Mouse (Mus musculus) midbrain, embryonic 12.5 days (tissue): ENCODE measurements at regions not wholly inside any gene's neighbourhood (a gene's known extent, or its start where the extent isn't known, plus 50 kb on each side); places are given as distances from the start of the nearest gene placed in this dataset.

Experiments
- ATAC-seq: fragments of 200-750 bp; cut with Nextera tagmentation; 2 replicates; pipeline ENCODE4 v1.8.0; 2017; ENCODE audit warnings: low read depth, moderate TSS enrichment, moderate library complexity; ENCODE audit not compliant: low FRiP score
- H3K27ac ChIP-seq: fragments of 300-500 bp; sonication (generic); replicated peaks from 2 replicates; pipeline ENCODE4 v1.5.1; 2016; ENCODE audit warnings: mild to moderate bottlenecking
- H3K27me3 ChIP-seq: fragments of 300-500 bp; sonication (generic); 2 replicates; pipeline ENCODE4 v1.6.1; 2016; ENCODE audit warnings: mild to moderate bottlenecking
- H3K36me3 ChIP-seq: fragments of 300-500 bp; sonication (generic); 2 replicates; pipeline ENCODE4 v1.6.1; 2016
- H3K4me1 ChIP-seq: fragments of 300-500 bp; sonication (generic); 2 replicates; pipeline ENCODE4 v1.6.1; 2016
- H3K4me2 ChIP-seq: fragments of 300-500 bp; sonication (generic); replicated peaks from 2 replicates; pipeline ENCODE4 v1.6.1; 2016; ENCODE audit warnings: mild to moderate bottlenecking, moderate library complexity
- H3K4me3 ChIP-seq: fragments of 300-500 bp; sonication (generic); 2 replicates; pipeline ENCODE4 v1.5.1; 2016; ENCODE audit warnings: mild to moderate bottlenecking
- H3K9ac ChIP-seq: fragments of 300-500 bp; sonication (generic); replicated peaks from 2 replicates; pipeline ENCODE4 v1.6.1; 2016; ENCODE audit warnings: mild to moderate bottlenecking, moderate library complexity
- H3K9me3 ChIP-seq: fragments of 300-500 bp; sonication (generic); 2 replicates; pipeline ENCODE4 v1.6.1; 2016; ENCODE audit warnings: mild to moderate bottlenecking
- WGBS: fragments of 180-500 bp; shearing (Covaris S2); methylation state at CpG from one replicate; pipeline ENCODE4 v1.1.7; 2016; 5-methylcytosine and 5-hydroxymethylcytosine counted together

GRCm38 (mm10) chr1:165050176-165050575 is 110.4 kb downstream of the Tbx19 start:
- H3K27ac ChIP-seq: no peak overlapping the region
- H3K4me2 ChIP-seq: no peak overlapping the region
- H3K4me3 ChIP-seq: no peak overlapping the region
- peaks cover 6% of the 10 kb centered on the region; the same call in 1 of the 2 replicates for H3K4me1 ChIP-seq
- no peaks in the 10 kb centered on the region for H3K27me3 ChIP-seq
- WGBS: 83% methylated on average over 4 of the region's 4 CpGs
- H3K36me3 ChIP-seq: no peaks in the 10 kb centered on the region
- H3K9me3 ChIP-seq: no peaks in the 10 kb centered on the region
- no peak overlapping the region for H3K9ac ChIP-seq
- ATAC-seq: no peak

DNA sequence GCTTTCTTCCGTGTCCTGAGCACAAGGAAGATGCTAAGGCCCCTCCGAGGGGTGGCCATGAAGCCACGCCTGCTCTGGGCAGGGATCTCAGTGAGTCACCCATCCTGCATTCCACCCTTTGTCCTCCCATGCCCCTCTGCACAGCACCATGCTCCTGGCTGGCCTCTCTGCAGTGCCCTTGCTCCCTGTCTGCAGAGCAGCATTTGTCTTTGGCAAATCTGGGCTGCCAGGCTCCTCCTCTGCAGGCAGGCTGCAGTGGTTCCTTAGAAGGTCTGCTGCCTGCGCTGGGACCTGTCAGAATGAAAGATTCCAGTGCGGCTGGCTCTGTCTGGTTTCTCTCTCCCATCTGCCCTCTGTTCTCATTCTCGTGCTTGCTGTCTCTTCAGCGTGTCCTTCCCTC is 111.3 kb upstream of the Xcl1 start:
- WGBS: 37% methylated on average over 7 of the region's 7 CpGs

GRCm38 (mm10) chr1:165046056-165046455 is 110.7 kb upstream of the Xcl1 start:
- Histone ChIP-seq H3K36me3 (no peaks in the 10 kb centered on the region), H3K9ac (no peak overlapping the region), H3K4me2 (no peak overlapping the region), H3K4me1 (peaks cover 11% of the 10 kb centered on the region; the same call in 1 of the 2 replicates), H3K4me3 (no peak overlapping the region), H3K27me3 (no peaks in the 10 kb centered on the region), H3K27ac (no peak overlapping the region), H3K9me3 (no peaks in the 10 kb centered on the region)
- WGBS: 93% methylated on average over 4 of the region's 4 CpGs
- no peak for ATAC-seq

More for the DNA sequence above, 111.3 kb upstream of the Xcl1 start:
- H3K4me2 ChIP-seq: no peak overlapping the region
- H3K4me3 ChIP-seq: no peak overlapping the region
- H3K27ac ChIP-seq: 0 out of 2 replicates have a peak overlapping the region, but pooled peaks have one; percentile 30
- H3K4me1 ChIP-seq: peaks cover 11% of the 10 kb centered on the region; the same call in 1 of the 2 replicates
- no peaks in the 10 kb centered on the region for H3K36me3 ChIP-seq
- ATAC-seq: peak; percentile 64; the same call in 1 of the 2 replicates
- H3K9me3 ChIP-seq: no peaks in the 10 kb centered on the region
- H3K9ac ChIP-seq: no peak overlapping the region
- no peaks in the 10 kb centered on the region for H3K27me3 ChIP-seq

DNA sequence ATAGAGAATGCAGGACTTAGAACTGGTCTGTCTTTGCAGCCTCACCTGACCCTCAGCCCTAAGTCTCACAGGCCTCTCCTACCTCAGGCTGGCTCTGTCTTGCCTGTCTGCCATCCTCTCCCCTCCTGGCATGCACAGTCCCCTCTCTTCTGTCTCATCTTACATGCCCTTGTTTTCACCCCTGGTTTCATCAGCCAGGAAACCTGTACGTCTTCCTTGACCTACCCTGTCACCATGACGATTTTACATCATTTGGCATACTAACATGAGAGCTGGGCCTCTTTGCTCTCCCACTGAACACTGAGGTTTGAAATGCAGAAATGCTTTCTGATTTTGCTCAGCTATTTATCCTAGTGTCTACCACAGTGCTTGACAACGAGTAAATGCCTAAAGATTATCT is 108.0 kb upstream of the Xcl1 start:
- Histone ChIP-seq H3K27me3 (no peaks in the 10 kb centered on the region), H3K9me3 (no peaks in the 10 kb centered on the region), H3K27ac (no peak overlapping the region), H3K4me2 (no peak overlapping the region), H3K9ac (no peak overlapping the region), H3K4me1 (peaks cover 11% of the 10 kb centered on the region; the same call in 1 of the 2 replicates), H3K4me3 (no peak overlapping the region), H3K36me3 (no peaks in the 10 kb centered on the region)
- no peak for ATAC-seq
- WGBS: 66% methylated on average over 3 of the region's 3 CpGs

- peaks cover 11% of the 10 kb centered on the region; the same call in 1 of the 2 replicates for H3K4me1 ChIP-seq
- no peak overlapping the region for H3K4me3 ChIP-seq
- no peak overlapping the region for H3K4me2 ChIP-seq
- H3K27me3 ChIP-seq: no peaks in the 10 kb centered on the region
- no peaks in the 10 kb centered on the region for H3K36me3 ChIP-seq
- H3K9ac ChIP-seq: no peak overlapping the region
- no peak for ATAC-seq
- no peaks in the 10 kb centered on the region for H3K9me3 ChIP-seq
- 51% methylated on average over 2 of the region's 2 CpGs for WGBS
- no peak overlapping the region for H3K27ac ChIP-seq
These were observed 106.8 kb upstream of the Xcl1 start for GRCm38 (mm10) chr1:165042105-165042504.

GRCm38 (mm10) chr1:165036631-165037030 is 101.3 kb upstream of the Xcl1 start:
- no peak overlapping the region for H3K4me2 ChIP-seq
- H3K9ac ChIP-seq: no peak overlapping the region
- no peaks in the 10 kb centered on the region for H3K4me1 ChIP-seq
- no peak overlapping the region for H3K4me3 ChIP-seq
- 70% methylated on average over 3 of the region's 3 CpGs for WGBS
- no peaks in the 10 kb centered on the region for H3K36me3 ChIP-seq
- H3K27ac ChIP-seq: no peak overlapping the region
- ATAC-seq: no peak
- H3K9me3 ChIP-seq: no peaks in the 10 kb centered on the region
- no peaks in the 10 kb centered on the region for H3K27me3 ChIP-seq

- H3K27ac ChIP-seq: no peak overlapping the region
- 93% methylated on average over 1 of the region's 1 CpGs for WGBS
- no peaks in the 10 kb centered on the region for H3K27me3 ChIP-seq
- no peak overlapping the region for H3K9ac ChIP-seq
- H3K4me3 ChIP-seq: no peak overlapping the region
- no peaks in the 10 kb centered on the region for H3K36me3 ChIP-seq
- H3K9me3 ChIP-seq: no peaks in the 10 kb centered on the region
- H3K4me1 ChIP-seq: no peaks in the 10 kb centered on the region
- ATAC-seq: no peak
- H3K4me2 ChIP-seq: no peak overlapping the region
These were observed 100.3 kb upstream of the Xcl1 start for GRCm38 (mm10) chr1:165035618-165036017.

DNA sequence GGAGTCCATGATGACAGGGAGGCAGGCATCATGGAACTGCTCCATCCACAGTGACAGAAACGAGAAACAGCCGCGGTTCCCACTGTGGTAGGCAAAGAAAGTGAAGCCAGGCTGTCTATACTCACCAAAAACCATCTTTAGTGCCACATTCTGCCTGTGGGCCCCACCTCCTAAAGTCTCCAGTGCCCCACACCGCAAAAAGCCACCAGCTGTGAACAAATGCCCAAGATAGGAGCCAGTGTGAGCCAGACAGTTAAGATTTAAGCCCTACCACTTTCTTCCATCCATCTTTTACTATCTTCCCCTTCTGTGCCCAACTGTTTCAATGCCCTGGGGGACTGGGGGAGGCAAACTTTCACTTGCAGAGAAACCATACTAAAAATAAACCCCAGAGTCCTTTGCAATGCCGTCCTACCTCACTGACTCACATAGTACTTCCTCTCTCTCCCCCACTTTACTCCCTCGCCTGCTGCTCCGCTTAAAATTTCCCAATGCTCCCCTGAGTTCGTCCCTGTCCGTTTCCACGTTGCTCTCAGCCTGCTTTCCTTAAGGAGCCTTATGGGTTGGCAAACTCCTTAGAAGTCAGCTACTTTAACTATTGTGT is 85.7 kb upstream of the Xcl1 start:
- Histone ChIP-seq H3K36me3 (no peaks in the 10 kb centered on the region), H3K27me3 (no peaks in the 10 kb centered on the region), H3K9me3 (no peaks in the 10 kb centered on the region), H3K4me3 (no peak overlapping the region), H3K9ac (no peak overlapping the region), H3K4me1 (peaks cover 6% of the 10 kb centered on the region), H3K27ac (no peak overlapping the region), H3K4me2 (no peak overlapping the region)
- ATAC-seq: no peak
- 75% methylated on average over 10 of the region's 10 CpGs for WGBS

GRCm38 (mm10) chr1:165018692-165019309 is 83.5 kb upstream of the Xcl1 start:
- Histone ChIP-seq H3K9me3 (no peaks in the 10 kb centered on the region), H3K27me3 (no peaks in the 10 kb centered on the region), H3K9ac (0 out of 2 replicates have a peak overlapping the region, but pooled peaks have one; percentile 20), H3K36me3 (no peaks in the 10 kb centered on the region), H3K4me3 (peak overlapping the region; percentile 40), H3K27ac (no peak overlapping the region; the same call in 1 of the 2 replicates), H3K4me1 (peaks cover 6% of the 10 kb centered on the region), H3K4me2 (peak overlapping the region; percentile 54)
- ATAC-seq: peak; percentile 95
- 17% methylated on average over 16 of the region's 16 CpGs for WGBS

GRCm38 (mm10) chr1:165018236-165018635 is 82.9 kb upstream of the Xcl1 start:
- Histone ChIP-seq H3K27me3 (no peaks in the 10 kb centered on the region), H3K4me3 (no peak overlapping the region), H3K27ac (peak overlapping the region; percentile 42), H3K36me3 (no peaks in the 10 kb centered on the region), H3K4me1 (peaks cover 6% of the 10 kb centered on the region), H3K4me2 (peak overlapping the region; percentile 54), H3K9ac (no peak overlapping the region), H3K9me3 (no peaks in the 10 kb centered on the region)
- peak; percentile 51 for ATAC-seq
- WGBS: 90% methylated on average over 4 of the region's 4 CpGs

- Histone ChIP-seq H3K4me1 (peaks cover 6% of the 10 kb centered on the region), H3K9me3 (no peaks in the 10 kb centered on the region), H3K27ac (peak overlapping the region; percentile 42), H3K4me2 (no peak overlapping the region), H3K27me3 (no peaks in the 10 kb centered on the region), H3K36me3 (no peaks in the 10 kb centered on the region), H3K9ac (no peak overlapping the region), H3K4me3 (no peak overlapping the region)
- 40% methylated on average over 6 of the region's 6 CpGs for WGBS
- peak; percentile 38 for ATAC-seq
These were observed 82.5 kb upstream of the Xcl1 start for GRCm38 (mm10) chr1:165017793-165018192.

- Histone ChIP-seq H3K27me3 (no peaks in the 10 kb centered on the region), H3K4me3 (no peak overlapping the region), H3K4me2 (no peak overlapping the region), H3K27ac (no peak overlapping the region), H3K36me3 (no peaks in the 10 kb centered on the region), H3K9ac (no peak overlapping the region), H3K4me1 (peaks cover 6% of the 10 kb centered on the region), H3K9me3 (no peaks in the 10 kb centered on the region)
- WGBS: 79% methylated on average over 1 of the region's 1 CpGs
- ATAC-seq: no peak
These were observed 79.0 kb upstream of the Xcl1 start for GRCm38 (mm10) chr1:165014328-165014727.
